Mouse (Mus musculus) c-Kit-positive CD71-negative TER-119-negative erythroid progenitor cells, embryonic 14.5 days (primary cell): Measurements from ENCODE around the gene Smyd3.

Source experiments
- DNase-seq: peaks from one replicate; pipeline ENCODE4 v3.0.0-alpha.2; 2013; ENCODE audit warnings: low read depth

Gene Smyd3

DNA sequence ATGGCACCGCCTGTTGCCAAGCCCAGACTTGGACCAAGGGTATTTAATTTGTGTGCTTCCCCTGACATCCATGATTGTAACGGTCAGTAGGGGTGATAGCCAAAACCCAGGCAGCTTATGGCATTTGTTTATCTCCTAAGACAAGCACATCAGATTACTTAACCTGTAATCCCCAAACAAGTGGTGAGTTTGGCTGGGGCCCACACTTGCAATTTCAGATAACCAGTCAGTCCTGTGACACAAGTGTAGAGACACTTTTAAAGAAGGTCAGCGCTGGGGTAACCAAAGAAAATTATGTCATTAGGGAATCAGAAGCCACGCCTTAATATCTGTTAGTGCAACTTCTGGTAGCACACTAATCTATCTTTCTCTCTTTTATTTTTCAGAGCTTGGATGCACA, 456.8 kb downstream of the Smyd3 start:
- no peak for DNase-seq

DNA sequence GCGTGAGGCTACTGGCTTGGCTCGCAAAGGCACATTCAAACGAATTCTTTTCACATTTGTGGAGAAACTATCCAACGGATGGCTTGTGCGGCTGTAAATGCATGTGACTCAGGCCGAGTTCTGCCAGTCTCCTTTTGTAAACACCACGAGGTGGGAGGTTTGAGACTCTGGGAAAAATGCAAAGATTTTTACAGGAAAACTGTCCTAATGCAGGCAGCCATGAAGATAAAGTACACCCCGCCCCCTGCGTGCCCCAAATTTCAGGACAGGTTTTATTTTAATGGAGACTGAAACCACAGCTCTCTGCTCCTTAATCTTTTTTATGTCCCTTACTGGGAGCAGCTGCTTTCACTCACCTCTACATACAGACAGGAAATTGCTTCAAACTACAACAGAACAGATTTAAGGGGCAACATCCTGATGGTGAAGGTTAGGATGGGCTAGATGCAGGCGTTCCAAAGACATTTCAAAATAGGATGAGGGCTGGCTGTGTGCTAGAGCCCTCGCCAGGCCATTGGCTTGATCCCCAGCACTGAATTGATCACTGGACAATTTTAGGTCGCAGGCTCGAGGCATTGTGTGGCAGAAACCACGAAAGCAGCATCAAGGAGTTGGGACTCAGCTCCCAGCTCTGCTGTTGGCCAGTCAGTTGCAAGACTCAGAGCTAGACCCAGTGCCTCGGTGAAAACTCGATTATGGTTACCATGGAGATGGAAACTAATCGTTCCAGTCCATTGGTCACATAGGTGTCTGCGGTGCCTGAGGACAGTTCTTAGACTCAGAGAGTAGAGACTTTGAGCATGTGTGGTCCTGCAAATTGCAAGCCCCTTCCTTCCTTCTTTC, 457.5 kb downstream of the Smyd3 start:
- no peak for DNase-seq

DNA sequence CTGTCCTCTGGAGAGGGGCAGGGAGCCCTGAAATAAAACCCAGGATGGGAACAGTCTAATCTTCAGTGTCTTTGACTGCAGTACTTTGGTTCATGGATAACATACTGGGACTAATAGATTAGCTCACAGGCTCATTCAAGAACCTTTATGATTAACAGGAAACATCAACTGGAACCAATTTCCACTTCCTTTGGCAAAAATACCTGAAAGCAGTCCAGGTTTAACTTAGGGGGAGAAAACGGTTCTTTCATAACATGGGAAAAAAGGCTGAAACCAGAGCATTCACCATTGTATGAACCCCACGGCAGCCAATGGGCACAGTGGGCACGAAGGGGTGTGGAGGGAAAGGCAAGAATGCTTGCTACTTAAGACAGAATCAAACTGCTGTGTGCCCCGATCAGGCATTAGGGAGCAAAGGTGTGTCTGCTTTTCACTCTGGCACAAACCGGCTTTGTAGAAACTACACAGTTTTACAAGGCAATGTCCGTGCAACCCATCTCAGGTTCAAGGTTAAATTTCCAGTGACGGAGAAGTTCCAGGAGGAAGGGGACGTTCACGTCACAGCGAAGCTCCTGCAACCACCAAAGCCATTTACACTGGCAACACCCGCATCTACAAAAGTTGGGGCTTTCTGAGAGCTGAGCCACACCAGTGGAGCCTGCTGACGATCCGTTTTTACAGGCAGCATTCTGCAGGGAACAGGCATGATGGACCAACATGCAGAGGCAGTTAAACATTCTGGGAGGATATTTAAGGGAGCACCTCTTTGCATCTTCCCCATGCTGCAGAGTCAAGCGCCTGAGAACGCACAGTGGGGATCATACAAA, 458.3 kb downstream of the Smyd3 start:
- DNase-seq: no peak

DNA sequence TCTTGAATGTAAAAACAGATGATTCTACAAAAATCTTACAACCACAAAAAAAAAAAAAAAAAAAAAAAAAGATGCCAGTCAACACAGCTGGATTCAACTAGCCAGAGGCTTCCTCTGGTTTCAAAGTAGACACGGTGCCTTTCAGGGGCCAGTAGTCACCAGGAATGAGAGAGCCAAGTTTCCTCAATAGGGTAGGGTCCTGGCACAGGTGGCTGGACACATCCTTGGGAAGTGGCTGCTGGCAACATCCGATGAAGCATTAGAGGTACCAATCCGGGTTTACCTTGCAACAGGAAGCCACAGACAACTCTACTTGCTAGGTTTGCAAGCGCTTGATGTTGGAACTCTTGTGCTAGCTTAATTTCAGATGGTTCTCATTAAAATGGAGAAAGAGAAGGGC, 459.2 kb downstream of the Smyd3 start:
- DNase-seq: no peak

GRCm38 (mm10) chr1:179055760-179056159, 462.1 kb downstream of the Smyd3 start:
- no peak for DNase-seq

- DNase-seq: no peak
Measured at GRCm38 (mm10) chr1:179054385-179055116, 463.3 kb downstream of the Smyd3 start.

DNA sequence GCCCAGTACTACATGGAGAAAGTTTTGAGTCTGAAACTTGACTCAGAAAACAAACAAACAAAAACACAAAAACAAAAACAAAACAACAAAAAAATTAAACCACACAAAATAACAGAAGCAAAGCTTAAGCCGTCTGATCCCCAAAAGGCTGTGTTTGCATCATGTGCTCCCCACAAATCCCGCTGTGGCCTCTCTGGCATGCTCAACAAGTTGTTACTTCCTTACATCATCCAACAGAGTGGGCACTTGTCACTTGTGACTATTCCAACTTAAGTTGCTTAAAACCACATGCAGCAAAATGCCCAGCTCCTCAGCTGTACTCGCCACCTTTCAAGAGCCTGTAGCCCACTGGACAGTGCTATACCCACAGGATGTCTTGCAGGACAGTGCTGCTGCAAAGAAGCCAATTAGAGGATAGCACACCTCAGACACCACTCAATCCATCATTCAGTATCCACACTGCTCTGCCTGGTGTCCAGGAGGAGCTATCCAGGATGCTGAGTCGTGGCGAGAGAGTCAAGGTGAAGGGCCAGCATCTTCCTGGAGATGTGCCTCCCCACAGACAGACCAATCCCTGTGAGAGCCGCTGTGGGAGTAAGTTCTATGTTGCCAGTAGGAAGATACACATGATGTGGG, 465.2 kb downstream of the Smyd3 start:
- DNase-seq: no peak

- no peak for DNase-seq
Measured at GRCm38 (mm10) chr1:179047931-179048596, 469.8 kb downstream of the Smyd3 start.

DNA sequence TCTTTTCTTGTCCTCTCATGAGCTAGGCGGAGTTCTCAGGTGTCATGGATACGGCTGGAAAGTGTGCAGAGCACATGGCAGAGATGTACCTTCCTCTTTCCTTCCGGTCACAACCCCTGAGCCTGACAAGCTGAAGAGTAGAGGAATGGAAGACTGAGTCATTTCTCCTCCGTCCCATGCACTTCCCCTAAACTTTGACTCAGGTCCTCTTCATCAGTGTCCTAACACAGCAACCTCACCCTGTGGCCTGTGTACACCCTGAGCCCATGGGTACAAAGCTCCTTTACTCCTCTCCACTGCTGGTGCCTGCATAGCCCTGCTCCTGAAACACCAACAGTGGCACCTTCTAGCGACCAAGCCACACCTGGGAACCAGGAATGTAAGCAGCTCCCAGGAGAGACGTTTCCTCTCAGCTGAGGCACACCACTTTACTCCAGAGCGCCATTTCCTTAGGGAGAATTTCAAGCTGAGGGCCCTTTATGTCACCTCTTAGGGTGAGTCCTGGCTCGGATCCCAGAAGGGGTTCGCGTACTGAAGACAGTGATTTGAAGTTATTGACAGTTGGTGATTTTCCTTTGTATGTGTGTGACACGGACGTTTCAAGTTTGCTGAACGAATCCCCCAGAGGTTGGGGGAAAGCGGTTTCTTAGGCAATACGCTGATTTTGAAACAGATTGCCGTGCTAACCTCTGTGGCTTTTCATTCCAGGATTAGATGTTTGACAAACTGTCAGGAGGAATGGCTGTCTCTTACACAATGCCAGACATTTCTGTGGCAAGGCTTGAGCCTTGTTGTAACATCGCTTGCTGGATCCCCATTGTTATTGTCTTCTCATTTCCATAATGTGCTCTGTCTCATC, 471.8 kb downstream of the Smyd3 start:
- no peak for DNase-seq

GRCm38 (mm10) chr1:179044165-179044564, 473.7 kb downstream of the Smyd3 start:
- DNase-seq: no peak

GRCm38 (mm10) chr1:179043644-179044043, 474.2 kb downstream of the Smyd3 start:
- no peak for DNase-seq

GRCm38 (mm10) chr1:179041905-179042337, 475.9 kb downstream of the Smyd3 start:
- DNase-seq: no peak

- DNase-seq: no peak
Measured at GRCm38 (mm10) chr1:179041231-179041904, 476.5 kb downstream of the Smyd3 start.

DNA sequence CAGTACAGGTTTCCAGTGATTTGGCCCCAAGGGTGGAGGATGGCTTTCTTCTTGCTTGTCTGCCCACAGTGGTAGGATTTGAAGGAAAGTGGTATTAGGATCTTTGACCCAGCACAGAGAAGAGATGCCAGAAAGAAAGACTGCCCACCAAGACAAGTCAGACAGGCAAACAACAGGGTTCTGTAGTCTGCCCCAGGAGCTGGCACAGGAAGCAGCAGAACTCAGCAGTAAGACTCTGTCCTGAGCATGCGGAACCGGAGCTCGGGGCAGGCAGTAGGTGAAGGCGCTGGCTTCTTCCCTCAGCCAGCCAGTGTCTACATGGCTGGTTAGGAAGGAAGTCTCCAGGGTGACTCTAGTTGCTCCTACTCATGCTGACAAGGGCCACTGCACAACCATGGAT, 479.0 kb downstream of the Smyd3 start:
- DNase-seq: no peak

DNA sequence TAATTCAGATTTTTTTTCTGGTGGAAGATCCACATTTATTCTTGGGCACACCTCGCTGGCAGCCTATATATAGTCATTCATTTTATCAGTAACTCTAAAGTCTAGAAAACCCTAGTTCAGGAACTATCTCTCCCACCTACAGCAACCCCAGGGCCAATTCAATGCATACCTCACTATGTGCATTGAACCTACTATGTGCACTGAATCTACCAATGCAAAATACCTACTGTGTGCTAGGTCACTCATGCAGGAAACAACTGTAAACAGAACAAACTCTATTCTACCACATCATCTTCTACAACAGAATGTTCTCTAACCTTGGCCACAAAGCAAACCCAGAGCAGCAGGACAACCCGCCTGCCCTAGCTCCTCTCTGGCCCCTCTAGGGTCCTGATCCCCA, 484.9 kb downstream of the Smyd3 start:
- DNase-seq: no peak

- no peak for DNase-seq
Measured at GRCm38 (mm10) chr1:179031581-179031980, 486.3 kb downstream of the Smyd3 start.

GRCm38 (mm10) chr1:179026614-179027013, 491.2 kb downstream of the Smyd3 start:
- no peak for DNase-seq

- no peak for DNase-seq
Measured at GRCm38 (mm10) chr1:179025169-179025568, 492.7 kb downstream of the Smyd3 start.

DNA sequence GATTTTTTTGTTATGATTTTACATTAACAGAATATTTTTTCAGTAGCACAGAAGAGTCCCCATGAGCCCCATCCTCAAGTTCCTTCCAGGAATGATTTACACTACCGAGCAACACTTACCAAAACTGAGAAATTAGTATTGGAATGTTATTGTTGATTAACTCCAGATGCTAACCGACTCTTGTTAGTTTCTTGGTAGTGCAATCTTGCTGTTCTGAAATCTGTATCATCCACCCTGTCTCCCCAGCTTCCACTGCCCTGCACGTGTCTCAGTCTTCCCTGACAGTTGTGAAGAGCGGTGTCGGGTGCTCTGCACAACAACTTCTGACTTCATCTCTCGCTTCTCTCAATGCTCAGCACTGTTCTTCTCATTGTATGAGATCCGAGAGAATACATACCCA, 494.4 kb downstream of the Smyd3 start:
- no peak for DNase-seq

- no peak for DNase-seq
Measured at GRCm38 (mm10) chr1:179017428-179017827, 500.4 kb downstream of the Smyd3 start.
